Mouse (Mus musculus) right cerebral cortex, postnatal 10 days (tissue): ENCODE data around the gene Alk.

Source experiments
- DNase-seq, 2 experiments: peaks; one replicate each; pipeline ENCODE4 v3.0.0; 2021; ENCODE audit warnings: low spot score in 2 of 2

The Alk gene

DNA sequence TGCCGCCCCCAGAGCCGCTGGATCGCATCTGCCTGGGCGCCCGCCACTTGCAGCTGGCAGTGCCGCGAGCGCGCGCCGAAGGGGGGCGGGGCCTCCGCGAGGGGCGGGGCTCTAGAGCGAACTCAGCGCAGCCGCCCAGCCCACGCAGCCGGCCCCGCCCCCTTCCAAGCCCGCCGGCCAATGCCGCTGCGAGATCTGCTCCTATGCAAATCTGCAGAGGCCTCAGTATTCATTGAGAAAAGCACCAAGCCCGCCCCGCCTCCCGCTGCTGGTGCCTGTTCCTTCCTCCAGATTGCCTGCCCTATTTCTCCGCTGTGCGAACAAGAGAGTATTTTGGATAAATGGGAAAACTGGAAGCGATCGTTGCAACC, at the start of gene Alk:
Gene Alk (minus strand): TSS at position 18 of the 371 bp plus-strand sequence.
- DNase-seq, result peak; percentile 96

DNA sequence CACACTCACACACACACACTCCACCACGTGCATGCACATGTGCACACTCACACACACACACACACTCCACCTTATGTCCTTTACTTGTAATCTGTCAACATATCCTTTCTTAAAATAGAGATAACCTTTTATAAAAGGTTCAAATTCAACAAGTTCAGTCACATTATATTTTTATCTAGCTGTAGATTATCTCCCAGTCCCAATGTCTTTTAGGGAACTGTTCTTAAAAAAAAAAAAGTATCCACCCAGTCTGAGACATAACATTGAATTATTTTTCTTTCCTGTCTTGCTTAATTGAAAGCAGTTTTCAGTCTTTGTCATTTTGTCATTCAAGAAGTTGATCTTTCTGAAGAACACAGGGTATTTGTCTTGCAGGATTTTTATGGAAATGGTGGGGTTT, 48.4 kb upstream of the Alk start:
- no peak for DNase-seq

DNA sequence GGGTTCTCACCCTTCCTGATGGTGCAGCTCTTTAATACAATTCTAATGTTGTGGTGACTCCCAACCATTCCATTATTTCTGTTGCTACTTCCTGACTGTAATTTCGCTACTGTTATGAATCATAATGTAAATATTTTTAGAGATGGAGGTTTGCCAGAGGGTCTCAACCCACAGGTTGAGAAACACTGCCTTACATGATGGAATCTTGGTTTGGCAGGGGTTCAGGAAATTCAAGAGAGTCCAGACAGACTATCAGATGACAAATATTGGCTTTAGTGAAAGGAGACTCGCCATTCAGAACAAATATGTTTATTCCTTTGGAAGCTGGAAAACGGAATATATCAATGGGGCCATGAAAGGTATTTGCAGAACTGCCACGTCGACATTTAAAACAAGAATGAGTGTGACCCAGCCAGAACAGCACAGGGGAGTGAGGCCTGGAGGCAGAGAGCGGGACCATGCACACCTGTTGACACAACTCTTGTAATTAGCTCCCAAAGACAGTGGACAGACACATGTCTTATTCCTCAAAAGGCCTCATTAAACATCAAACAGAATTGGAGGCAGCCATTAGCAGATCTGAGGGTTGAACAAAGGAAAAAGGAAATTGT, 44.3 kb upstream of the Alk start:
- no peak for DNase-seq

DNA sequence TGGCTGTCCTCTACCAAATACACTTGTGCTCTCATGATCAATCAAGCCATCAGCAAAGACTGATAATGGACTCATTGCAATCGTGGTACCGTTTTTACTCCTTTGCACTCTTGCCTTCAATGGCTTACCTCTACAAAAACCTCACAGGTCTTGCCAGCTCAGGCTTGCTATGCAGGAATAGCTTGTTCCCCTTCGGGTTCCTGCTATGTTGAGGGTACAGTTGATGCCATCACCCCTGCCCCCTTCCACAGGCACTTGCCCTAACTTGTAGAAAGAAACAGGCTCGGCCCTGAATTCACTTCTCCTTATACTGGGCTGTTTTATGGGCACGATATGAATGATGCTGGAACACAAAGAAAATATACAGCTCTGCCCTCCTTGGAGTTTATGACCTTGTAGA, 41.7 kb upstream of the Alk start:
- DNase-seq, result no peak

DNA sequence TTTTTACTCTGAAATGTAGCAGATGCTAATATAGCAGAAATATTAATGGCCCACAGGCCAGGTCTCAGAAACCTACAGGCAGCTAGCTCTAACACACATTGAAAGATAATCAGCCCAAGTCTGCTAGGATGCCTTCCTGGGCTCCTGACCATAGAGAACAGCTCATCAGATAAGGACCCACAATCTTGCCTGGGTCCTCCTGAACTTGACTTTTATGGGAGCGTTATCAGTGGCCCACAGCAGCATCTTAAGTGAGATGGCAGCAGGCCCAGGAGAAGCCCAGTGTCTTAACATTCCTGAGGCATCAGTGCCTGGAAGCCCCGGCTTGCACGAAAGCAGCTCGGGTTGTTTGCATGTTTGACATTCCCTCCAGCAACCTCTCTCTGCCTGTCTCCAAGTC, 35.7 kb upstream of the Alk start:
- no peak for DNase-seq

DNA sequence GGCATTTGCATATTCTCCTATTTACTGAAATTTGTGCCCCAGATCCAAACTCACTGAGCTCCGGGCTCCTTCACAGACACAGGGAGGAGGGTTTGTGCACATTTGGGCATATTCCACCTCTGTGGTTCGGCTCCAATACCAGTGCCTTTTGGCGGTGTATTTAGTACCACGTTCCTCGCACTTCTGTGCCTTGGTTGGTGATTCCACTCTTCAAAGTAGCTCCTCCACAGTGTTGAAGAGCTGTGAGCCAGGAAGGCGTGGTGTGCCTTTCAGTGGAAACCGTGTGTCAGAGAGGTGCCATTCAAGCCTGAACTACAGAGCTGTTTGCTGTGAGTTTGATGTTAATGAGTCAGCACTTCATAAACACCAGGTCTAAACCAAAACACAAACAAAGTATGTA, 35.0 kb upstream of the Alk start:
- no peak for DNase-seq

DNA sequence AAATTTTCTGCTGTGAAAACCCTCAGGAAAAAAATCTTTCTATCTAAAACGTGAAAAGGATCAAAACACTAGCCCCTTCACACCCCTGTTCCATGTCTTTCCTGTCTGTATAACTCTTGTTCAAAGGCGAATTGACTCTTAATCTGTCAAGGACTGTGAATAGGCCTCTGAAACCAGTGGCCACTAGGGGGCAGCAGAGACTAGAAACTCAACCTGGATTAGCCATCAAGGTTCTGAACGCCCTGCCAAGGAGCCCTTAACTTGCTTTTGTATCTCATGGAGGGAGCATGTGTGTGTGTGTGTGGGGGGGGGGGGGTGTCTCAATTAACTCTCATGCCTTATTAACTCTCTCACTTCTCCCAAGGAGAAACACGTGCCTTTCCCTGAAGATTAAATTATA, 1.8 kb upstream of the Alk start:
- peak; percentile 90 to 94 for DNase-seq

DNA sequence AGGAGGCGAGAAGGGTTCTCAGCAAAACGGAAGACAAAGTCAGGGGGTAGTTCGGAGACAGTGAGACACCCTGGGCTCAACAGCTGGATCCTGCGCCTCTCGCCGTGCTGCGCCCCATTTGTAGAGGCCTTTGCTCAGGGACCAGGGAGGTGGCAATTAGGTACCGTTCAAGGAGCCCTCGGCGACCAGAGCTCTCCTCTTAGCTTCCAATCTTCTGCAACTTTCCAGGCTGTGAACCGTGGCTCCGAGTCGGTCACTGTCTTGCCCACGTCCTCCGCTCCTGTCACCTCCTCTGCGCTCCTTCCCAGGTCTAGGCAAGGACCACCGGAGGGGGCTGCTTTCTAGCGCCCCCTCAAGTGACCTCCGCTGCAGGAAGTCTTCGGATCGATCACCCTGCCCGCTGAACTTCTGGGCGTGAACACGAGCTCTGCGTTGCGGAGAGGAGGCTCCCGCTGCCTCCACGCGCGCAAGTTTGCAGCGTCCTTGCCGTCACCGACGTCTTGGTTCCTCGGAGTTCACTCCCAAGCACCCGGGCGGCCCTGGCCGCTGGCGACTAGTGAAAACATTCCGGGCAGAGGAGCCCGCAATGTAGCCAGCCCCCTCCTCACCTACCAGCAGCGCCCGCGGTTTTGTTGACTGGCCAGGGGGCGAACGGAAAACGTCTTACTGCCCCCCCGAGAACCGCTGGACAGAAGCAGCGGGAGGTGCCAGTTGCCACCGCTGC, 379 bp downstream of the Alk start:
- DNase-seq, result no peak

DNA sequence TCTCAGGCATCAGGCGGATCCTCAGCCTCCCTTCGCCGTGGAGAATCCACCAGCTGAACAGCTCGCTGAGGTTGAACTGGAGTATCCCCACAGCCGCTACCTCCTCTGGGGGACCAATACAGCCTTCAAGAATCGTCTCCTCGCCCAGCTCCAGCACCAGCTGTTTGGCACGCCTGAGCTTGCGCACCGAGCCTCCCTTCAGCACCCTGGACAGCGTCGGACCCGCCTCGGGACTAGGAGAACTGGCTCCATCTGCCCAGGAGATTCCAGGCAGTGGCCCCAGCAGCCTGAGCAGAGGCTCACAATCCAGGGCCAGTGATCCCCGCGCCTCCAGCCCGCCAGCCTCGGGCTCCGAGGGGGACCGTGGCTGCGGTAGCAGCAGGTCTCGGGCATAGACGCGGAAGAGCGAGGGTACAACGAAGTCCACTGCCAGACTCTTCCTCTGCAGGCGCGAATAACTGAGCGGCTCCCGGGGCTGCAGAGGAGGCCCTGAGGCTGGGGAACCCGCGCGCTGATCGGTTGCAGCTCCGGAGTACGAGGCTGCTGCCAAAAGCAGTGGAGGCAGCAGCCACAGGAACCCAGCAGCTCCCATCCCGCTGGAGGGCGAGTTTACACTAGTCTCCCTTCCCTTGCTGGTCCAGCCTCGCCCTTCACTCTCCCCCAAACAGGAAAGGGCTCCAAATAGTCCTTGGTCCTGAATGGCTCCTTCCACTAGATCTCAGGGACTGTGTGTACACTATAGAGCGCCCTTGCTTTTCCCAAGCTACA, 1.1 kb downstream of the Alk start:
- peak; percentile 58 to 79 for DNase-seq

DNA sequence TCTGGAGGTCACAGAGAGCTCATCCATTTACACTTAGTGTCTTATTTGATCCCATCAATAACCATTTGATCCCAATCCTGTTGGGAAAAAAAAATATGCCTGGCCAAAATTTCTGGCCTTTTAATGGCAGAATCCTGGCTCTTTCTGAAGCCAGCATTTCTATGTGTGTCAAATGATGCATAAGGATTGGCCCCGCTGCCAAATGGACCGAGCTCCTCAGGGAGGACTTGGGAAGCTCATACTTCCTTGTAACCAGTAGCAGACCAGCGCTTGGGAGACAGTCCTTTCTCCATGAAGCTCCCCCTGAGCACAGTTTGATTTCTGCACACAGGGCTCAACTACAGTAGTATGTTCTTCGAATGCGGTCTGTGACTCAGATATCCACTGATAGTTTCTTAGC, 3.6 kb downstream of the Alk start:
- DNase-seq, result no peak

DNA sequence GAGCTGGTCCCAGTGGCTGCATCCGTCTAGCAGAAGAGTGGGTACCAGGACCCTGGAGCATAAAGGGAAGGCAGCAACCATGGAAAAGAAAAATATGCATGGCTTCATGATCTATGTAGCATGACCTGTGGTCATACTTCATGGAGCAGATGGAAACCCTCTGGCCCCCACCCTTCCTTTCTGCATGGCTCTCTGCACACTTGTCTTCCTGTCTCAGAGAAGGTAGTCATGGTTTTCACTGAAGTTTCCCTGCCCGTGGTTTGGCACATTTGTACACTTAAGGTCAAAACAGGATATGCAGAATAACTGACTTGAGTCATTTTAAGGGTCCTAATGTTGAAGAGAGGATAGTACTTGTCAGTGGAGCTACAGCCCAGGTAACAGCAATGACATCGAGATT, 16.8 kb downstream of the Alk start:
- no peak for DNase-seq

DNA sequence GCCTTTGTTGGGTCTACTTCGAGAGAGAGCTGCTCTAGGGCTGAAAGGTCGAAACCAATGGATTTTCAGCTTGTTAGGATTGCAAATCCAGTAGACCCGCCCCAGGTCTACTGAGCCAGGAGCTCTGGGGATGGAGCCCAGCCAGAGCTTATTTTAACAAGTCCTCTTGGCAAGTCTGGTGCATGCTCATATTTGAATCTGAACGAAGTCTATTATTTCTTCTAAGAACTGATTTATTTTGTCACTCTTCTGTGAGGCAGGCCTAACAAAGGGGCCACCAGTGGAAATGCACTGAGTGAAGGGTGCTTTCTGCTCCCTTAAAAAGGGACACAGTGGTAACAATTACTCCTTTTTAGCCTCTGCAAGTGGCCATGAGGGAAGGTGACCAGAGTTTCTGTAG, 24.3 kb downstream of the Alk start:
- DNase-seq, result peak; percentile 65 to 67

DNA sequence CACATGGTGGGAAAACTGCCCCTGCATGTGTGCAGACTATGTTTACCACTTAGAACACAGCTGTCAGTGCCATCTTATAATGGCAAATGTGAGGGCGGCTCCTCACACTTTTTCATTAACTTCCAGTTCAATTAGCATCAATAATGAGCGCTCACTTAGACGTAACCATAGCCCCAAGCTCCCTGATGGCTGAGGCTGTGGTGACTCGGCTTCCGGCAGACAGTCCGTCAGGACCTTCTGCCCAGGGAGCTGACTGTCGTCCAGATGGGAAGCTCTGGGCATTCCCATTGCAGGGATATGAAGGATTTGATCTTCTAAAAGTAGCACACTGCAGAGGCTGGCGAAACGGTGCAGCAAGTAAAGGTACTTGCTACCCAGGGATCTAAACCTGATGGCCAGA, 25.1 kb downstream of the Alk start:
- DNase-seq, result no peak

DNA sequence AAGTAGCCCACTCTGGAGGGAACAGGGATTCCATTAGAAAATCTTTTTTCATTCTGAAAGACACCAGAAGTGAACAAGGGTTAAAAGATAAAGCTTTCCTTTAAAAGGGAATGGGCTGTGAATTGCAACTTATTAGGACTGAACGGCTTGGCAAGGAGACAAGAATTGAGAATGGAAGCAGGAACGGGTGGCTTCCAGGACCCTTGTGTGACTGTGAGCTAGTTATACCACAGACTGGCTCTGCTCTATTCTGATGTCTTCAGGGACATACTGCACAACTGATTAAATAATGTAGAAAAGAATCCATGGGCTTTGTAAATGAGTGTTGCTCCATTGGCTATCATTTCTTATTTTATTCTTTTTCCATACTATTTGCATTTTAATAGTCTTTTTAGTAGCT, 33.0 kb downstream of the Alk start:
- DNase-seq, result no peak

DNA sequence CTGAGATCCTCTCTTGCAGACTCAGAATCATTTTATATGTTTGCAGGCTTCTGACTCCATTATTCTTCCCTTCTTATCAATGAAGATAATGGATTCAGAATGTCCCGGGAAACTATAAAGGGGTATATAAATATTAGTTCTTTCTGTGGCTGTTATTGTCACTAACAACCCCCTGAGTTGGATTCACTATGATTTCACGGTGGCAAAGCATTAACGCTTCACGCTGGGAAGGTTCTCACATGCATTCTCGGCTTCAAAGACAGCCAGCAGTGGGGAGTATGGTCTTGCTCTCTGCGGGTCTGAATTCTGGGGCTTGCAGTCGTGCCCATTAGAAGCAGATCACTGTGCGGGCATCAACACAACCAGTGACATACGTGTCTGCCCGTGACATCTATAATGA, 34.9 kb downstream of the Alk start:
- no peak for DNase-seq

DNA sequence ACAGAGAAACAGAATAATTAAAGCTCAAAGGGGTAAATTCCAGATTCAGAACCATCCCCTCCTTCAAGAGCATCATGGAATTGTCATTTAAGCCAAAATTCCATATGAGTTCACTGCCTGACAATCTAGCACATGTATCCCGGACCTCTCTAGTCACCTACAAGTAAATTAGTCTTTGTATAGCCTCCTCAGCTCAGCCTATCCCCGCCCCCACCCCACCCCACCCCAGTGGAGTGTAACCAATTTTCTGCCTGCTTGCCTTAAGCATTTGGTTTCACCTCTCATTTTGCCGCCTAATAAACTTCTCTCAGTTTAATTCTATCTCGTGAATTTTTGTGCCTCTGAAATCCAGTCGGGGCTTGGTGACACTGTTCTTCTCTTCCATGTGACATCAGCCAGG, 41.0 kb downstream of the Alk start:
- no peak for DNase-seq

DNA sequence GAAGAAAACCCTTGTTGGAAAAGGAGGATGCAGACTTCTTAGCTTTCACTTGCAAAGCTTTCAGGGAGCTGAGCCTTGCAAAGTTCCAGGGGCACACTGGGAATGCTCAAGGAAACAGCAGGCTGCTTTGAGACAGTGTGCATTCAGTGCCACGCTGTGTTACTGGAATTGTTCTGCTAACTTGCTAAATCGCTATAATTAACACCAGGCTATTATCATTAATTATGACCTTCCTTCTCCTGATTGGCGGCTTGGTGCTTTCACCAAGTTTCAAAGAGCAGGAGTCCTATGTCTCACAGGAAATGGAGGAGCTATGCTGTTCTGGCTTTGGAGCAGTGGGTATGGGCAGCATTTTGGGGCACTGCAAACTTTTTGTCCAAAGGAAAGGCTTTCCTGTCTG, 43.0 kb downstream of the Alk start:
- peak in 1 of 2 experiments; percentile 21 for DNase-seq

DNA sequence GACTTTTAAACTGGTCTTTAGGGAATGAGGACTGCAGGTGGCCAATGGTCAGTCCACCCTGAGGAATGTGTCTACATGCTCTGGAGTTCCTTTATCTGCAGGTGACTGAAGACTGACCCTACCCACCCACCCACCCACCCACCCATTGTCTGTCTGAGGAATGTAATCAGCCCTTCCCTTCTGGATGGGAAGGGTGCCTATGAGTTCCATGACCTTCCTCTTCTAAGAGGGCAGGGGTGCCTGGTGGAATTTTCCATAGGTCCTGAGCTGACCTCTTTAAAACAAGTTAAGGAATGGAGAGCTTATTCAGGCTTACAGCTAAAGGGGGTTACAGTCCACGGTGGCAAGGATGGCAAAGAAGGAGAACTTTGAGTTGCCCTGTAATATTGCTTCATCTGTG, 43.7 kb downstream of the Alk start:
- DNase-seq, result no peak

DNA sequence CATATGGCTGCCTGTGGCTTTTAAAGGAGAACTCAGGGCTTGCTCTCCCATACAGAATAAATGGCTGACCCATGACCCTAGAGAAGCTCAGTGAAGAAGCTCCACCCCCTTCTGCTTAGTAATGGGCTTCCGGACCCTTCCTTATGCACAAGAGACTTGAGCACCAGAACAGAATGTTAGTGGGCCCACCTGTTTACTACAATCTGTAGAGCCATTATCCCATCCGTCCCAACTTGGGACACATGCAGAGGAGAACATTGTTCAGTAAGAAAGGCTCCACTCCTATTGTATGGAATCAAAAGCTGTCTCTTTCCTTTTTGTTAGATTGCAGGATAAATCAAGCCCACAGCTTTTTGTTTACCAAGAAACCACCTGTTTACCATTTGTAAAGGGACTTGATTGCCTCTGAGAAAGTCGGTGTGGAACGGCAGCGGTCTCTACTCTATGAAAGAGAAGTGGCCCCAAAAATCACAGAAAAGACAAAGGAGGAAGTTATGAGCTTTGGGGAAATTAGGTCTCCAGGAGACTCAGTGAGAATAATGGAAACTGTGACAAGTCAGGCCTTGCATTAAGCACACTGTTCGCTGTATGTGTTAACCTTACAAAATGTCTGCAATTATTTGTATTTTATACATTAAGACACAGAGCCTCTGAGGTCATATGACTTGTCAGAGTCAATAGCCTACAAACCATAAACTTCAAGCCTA, 47.2 kb downstream of the Alk start:
- DNase-seq, result no peak

DNA sequence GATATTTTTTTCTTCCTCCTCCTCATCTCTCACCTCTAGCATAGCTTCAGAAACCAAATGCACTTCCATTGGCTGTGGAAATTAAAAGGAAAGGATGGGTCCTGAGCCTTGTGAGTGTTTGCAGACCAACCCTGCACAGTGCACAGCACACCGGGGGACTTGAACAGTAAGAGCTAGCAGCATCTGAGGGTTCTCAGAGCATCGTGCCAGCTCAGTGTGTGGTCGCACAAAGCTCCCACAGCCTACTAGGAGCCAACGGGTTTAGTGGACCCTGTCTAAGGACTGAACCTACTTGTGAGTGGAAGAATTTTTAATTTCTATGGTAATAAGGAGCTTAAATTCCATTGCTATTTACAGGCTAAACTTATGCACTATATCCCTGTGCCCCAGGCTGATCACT, 58.2 kb downstream of the Alk start:
- DNase-seq, result no peak

DNA sequence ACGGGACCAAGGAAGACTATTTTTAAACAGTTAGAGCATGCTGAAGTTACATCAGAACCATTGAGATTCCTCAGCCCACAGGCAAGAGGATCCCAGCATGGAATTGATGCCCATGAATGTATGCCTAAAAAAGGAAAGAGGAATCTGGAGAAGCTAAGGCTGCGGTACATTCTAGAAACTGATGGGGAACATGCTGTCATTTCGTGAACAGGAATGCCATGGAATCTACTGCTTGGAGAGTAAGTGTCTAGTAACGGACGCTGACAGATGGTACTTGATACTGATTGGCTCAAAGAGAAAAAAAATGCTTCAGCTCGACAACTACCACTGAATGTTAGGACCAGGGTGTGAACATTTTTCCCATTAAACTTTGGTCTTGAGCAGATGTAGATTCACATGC, 69.1 kb downstream of the Alk start:
- no peak for DNase-seq

DNA sequence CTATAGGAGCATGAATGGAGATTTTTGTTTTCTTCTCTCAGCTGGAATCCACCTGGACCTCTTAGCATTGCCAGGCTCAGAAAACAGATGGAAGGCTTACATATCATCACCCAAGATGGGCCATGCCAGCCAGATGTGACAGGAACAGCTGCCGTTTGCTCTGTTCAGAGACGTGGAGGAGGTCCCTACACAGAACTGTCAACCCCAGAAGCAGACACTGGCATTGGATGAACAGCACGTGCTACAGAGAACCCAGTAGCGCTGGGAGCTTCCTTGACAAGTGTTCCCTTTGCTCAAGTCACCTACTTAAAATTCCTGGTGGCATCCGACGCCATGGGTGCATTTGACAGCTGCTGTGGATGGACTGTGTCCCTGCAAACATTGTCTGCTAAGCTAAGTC, 72.2 kb downstream of the Alk start:
- no peak for DNase-seq

DNA sequence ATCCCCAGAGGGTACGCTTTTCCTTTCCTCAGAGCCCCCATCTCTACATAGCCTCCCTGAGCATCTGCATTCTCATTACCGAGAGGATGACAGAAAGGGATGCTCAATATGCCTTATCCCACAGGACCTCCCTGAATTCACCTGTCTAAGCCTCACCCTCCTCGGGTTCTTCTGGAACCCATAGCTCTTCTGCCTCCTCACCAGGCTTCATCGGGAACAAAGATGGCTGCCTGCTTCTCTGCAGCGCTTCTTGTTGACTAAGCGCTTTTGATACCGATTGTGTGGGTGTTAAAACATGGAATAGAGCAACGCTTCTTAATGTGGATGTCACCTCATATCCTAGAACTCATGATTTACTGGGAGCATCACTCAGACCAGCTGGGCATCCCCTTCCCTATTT, 75.9 kb downstream of the Alk start:
- DNase-seq, result no peak
